Mouse (Mus musculus) bone marrow, adult 2 months (tissue): Measurements from ENCODE around the gene Siglec1.

Source experiments
- CTCF ChIP-seq: fragments of 200-500 bp; IDR thresholded peaks from 2 replicates; pipeline ENCODE4 v1.5.1; 2011; ENCODE audit warnings: low read length, control low read depth; ENCODE audit not compliant: control insufficient read depth, insufficient read depth
- POLR2A ChIP-seq: fragments of 200-500 bp; IDR thresholded peaks from 2 replicates; pipeline ENCODE4 v1.6.1; 2011; ENCODE audit warnings: low read depth, mild to moderate bottlenecking, control low read depth, low read length, borderline replicate concordance; ENCODE audit not compliant: control insufficient read depth

- TF ChIP-seq POLR2A (no peak), CTCF (no peak)
Observed at GRCm38 (mm10) chr2:131134381-131134780, 47.8 kb upstream of the Siglec1 start.
